Mouse (Mus musculus) liver, embryonic 14.5 days (tissue): ENCODE results near the gene Relt.

Experiments
- CTCF ChIP-seq: IDR thresholded peaks from 2 replicates; pipeline ENCODE4 v1.5.1; 2016; ENCODE audit warnings: antibody characterized with exemption, low read depth, control low read depth
- EP300 ChIP-seq: IDR thresholded peaks from 2 replicates; pipeline ENCODE4 v1.6.1; 2016; ENCODE audit warnings: antibody characterized with exemption, low read depth

DNA sequence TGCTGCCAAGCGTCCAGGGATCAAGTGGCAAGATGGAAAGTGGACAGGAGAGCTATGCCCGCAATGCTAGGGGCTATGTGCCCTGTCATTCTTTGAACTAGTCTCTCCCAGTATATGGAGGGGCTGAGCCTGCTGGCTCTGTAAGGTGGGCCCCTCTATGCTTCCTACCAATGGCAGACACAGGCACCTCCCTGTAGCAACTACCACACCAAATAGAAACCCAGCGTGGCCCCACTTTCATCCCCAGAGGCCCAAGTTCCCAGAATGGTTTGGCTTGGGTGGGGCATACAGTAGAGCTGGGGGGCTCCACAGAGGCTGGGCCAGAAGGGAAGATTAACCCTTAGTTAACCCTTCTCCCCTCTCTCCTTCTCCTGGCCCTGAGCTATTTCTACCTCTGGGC, 2.8 kb downstream of the Relt start:
- TF ChIP-seq EP300 (no peak), CTCF (no peak)
